Mouse (Mus musculus) testis, adult 2 months (tissue): ENCODE data around the gene Tbc1d1.

Experiments used
- CTCF ChIP-seq: fragments of 200-500 bp; IDR thresholded peaks from 2 replicates; pipeline ENCODE4 v1.5.1; 2012; ENCODE audit warnings: low read depth, mild to moderate bottlenecking, inconsistent platforms, low read length, moderate library complexity; ENCODE audit not compliant: control insufficient read depth, insufficient read depth, insufficient replicate concordance
- POLR2A ChIP-seq: fragments of 200-500 bp; IDR thresholded peaks from 2 replicates; pipeline ENCODE4 v1.6.1; 2012; ENCODE audit warnings: low read depth, mild to moderate bottlenecking, inconsistent platforms, low read length, moderate library complexity; ENCODE audit not compliant: control insufficient read depth

GRCm38 (mm10) chr5:64313481-64313880 lies 157.4 kb downstream of the Tbc1d1 start:
- TF ChIP-seq CTCF, result no peak
- TF ChIP-seq POLR2A, result no peak
